Mouse (Mus musculus) cerebellum, postnatal 4 days (tissue): ENCODE measurements around the gene Fam214a.
A peak's percentile ranks its signal among the peaks of the same experiment; 100 is the strongest.

ENCODE experiments used
- DNase-seq, 2 experiments: peaks; one replicate each; pipeline ENCODE4 v3.0.0; 2022; ENCODE audit warnings: low spot score in 2 of 2, mixed read lengths in 1 of 2

The Fam214a gene

DNA sequence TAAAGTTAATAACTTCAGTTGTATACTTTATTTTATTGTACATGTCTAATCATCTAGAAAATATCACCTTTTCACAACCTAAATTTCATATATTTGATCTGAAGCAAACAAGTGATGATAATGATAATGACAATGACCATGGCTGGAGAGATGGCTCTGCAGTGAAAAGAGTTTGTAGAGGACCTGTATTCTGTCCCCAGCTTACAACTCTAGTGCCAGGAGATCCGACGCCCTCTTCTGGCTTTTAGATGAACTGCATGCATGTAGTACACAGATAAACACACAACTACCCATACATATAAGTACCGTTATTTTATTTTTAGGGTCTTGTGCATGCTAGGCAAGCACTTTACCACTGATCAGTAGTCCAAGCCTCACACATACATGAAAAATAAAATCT lies 1.2 kb upstream of the Fam214a start:
- no peak for DNase-seq

DNA sequence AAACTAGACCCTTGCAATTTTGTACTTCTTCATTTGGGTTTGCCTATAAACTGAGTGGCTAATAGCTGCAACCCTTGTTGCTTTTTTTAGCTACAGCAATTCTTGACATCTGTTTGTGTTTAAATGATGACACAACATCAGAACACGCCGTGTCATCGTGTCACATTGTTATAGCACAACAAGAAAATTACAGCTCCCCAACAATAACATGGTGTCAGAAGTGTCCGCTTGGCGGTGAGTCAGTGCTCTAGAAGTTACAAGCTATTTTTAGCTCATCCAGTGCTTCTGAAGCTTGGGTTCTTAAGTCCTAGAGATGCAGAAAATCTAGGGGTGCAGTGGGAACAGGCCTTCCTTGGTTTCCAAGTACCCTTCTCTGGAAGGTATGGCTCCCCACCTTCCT lies 578 bp upstream of the Fam214a start:
- no peak for DNase-seq

DNA sequence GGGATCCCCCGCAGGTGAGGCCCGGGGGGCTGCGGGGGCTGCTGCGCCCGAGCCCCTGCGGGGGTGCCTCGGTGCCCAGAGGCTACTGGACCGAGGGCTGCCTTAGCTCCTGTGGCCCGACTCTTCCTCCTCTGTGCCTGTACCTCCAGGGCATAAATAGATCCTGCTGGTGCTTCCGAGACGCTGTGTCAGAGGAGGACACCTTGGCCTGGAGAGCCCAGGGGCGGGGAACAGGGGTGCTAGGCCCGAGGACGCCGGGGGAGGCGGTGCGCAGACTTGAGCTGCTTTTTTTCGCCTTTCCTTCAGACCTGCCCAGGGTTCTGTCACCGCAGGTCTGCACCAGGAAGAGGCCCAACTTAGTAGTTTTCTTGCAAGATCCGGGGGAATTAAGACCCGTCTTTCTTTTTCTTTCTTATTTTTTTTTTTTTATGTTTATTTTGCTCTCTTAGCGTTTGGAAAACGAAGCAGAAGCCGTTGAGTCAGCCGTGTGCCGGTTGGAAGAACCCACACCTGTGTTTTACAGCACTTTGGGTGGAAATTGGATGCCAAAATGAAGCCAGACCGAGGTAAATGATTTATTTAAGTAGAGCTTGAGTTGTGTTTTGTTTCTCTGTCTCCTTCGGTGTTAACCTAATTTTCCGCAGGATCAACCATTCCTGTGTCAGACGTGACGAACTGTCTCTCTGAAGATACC lies 728 bp downstream of the Fam214a start:
- peak in 1 of 2 experiments; percentile 35 for DNase-seq

DNA sequence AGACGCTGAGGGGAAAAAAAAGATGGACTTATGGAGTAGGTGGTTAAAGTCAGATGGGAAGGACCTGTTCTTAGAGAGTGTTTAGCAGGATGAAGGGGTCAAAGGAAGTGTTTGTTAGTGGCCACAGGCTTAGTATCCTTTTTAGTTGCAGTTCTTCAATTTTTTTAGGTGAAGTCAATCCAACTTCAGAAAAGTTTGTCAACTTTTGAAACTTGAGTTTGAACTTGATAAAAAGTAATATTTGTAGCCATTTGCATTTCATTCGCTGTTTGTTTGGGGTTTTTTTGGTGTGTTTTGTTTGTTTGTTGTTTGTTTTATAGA lies 1.2 kb downstream of the Fam214a start:
- DNase-seq = no peak

DNA sequence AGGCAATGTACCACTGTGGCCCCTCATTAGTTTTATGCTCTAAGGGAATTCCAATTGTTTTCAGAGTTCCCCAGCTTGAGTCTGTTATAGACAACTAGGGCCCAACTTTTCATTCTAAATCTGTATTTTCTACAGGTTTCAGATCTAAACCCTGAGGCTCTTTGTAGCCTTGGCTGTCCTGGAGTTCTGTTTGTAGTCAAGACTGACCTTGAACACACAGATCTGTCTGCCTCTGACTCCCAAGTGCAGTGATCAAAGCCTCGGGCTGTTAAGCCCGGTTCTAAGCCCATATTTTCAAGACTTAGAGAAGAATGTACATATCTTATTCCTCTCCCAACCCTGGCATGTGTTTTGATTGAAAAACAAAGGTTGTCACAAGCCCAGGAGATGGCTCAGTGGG lies 1.7 kb downstream of the Fam214a start:
- no peak for DNase-seq

DNA sequence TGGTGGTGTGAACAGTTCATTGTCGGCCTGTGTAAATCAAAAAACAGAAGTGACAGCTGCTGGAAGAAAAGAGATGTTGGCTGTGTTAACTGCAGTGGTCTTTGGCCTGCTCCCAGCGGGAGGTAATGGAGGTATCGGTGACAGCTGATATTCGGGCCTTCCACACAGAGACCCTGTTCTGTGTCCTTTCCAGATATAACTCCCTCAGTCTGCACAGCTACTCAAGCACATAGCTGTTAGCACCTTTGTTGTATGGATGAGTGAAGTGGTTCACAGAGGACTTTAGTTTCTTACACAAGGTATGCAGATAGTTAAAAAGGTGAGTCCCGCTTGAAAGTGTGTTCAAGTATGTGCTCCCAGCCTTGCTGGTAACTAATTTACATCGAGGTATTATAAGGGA lies 7.9 kb downstream of the Fam214a start:
- DNase-seq = no peak

DNA sequence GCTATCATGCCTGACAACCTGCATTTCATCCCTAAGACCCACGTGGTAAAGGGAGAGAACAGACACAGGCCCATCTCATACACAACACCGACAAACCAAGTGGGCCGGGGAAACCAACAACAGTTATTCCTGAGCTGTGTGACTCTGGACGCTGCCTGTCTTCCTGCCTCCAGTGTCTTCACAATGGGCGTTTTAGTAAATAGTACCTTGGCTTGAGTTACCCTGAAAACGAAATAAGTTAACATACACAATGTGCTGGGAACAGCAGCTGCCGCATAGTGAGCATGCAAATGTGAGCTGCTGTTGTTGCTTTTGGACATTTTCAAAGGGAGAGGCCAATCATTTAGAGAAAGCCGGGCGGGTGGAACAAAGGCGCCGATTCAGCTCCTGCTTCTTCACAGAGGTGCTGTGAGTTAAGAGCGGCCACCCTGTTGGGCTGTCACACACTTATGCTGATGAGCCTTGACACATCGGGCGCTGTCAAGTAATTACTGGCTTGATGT lies 8.4 kb downstream of the Fam214a start:
- no peak for DNase-seq

DNA sequence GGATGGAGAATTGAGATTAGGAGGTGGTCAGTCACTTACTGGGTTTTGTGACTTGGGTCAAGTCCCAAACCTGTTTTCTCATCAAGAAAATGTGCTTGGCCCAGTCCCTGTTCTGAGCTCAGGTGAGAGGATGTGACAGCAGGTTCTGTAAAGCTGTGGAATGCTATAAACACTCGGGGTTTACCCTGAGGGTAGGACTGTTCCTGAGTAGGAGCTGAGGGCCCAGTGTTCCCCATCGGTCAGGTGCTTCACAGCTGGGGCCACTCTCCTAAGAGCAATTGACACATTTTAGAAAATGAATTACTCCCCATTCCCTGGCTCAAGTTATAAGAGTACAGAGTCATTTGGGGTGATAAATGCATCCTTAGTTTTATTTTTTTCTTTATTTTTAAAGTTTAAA lies 11.3 kb downstream of the Fam214a start:
- no peak for DNase-seq

DNA sequence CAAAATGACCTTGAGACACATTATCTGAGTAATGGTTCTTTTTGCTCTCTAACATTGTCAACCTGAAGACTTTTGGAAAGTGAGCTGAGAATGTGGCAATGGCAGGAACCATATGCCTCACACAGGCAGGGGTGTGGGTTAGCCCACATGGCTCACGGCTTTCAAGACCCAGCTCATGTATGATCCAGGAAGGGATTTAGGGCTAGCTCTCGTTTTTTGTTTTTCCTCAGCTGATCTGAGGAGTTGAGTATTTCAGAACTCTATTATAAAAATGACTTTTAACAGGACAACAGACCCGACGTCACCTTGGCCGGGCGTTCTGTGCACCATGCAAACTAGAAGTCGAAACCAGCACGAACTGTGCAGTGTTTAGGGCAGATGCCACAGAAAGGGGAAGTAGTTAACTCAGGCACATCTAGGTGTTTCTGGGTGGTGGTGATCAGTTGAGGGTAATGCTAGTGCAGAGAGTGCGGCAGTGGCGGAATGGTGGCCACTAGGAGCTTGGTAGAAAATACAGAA lies 12.2 kb downstream of the Fam214a start:
- no peak for DNase-seq

DNA sequence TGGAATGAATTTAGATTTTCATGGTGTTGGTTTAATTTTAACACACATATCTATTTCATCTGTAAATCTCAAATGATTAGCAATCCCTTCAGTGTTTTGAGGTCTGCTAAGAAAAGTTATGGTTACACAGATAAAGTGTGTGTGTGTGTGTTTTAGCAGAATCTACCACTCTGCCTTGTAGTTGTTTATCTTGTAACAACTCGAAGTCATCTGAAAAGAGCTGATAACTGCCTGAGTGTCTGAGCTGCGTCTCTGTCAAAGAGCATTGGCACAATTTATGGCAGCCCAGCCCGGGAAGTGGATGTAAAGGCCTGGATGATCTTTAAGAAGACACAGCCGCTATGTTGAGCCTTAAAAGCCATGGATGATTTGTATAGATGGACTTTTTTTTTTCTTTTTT lies 13.5 kb downstream of the Fam214a start:
- no peak for DNase-seq

DNA sequence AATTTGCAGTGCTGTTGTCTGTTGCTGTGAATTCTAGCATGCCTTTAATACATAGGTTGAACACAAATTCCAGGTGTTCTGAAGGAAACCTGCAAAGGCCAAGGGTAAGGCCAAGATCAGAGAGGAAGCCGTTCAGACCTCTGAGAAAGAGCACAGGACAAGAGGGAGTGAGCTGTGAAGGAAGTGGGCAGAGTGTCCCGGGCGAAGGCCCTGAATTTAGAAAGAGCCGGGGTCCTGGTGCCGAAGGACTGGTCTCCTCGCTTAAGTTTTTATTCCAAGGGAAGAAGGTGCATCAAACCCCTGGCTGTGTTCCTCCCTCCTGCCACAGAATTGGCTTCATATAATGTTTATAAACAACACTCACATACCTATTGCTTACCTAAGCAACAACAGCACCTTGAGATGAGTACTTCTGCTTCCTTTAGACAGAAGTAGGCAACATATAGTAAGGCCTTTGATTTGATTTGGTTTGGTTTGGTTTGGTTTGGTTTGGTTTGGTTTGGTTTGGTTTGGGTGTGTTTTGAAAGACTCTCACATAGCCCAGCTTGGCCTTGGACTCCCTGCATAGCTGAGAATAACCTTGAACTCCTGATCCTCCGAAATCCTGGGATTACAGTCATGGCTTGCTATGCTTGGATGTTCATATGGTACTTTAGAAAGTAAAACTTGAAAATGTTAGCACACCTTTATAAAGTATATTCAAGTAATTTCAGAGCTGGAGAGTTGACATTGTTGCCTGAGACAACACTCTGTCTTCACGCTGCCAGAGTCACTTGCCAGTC lies 16.2 kb downstream of the Fam214a start:
- no peak for DNase-seq

DNA sequence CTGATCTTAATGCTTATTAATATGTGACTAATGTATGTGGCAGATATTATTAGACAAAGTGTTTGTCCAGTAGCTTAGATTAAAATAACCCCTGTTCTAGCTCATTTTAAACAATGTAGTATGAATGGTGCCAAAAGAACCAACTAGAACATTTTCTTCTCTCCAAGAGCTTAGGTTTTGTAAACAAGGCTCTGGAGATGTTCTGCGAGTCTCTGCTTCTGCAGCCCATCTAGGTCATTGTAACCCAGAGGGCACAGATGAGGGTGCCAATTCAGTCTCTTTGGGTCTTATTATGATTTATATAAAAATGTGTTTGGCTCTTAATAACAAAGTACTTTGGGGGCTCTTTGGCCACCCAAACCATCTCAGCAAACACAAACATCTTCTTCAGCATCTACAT lies 17.9 kb downstream of the Fam214a start:
- DNase-seq = no peak

DNA sequence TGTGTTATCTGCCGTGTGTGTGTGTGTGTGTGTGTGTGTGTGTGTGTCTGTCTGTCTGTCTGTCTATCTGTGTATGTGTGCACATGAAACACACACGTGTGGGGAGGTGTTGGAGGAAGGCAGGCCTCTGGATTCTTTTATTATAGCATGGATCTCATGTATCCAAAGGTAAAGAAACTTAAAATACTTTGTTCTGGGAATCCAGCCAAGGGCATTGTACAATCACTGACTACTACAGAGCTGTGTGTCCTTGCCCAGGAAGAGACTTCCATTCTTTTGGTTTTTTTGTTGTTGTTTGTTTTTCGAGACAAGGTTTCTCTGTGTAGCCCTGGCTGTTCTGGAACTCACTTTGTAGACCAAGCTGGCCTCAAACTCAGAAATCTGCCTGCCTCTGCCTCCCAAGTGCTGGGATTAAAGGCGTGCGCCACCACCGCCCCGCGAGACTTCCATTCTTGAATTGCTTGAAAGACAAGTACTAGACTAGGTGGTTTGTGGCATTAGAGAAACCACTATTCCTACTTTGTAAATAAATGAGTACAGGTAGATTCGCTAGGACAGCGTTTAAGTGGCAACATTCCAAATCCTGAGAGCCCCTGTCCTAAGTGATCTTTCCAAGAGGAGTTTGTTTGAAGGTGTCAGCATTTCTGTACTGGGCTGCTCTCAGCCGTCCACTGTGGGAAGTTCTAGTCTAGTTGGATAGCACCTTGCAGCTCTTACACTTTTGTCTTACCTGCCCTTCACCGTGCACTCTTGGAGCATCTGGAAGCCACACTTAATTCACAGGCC lies 18.7 kb downstream of the Fam214a start:
- DNase-seq = no peak

DNA sequence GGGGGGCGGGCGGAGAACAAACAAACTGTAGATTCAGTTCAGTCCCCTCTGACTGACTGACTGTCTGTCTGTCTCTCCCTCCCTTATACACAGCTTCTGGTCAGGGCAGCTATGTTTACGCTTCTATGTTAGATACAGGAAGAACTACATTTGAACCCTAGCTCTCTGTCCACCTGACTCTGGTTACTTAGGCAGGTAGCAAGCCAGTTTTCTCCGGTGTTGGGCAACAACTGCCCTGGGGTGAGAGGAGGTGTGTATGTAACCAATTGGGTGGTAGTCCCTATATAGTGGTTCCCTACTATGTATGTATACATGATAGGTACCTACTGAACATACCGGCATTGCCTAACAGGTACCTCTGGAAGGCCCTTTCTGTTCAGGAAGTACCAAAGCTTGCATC lies 20.1 kb downstream of the Fam214a start:
- no peak for DNase-seq

DNA sequence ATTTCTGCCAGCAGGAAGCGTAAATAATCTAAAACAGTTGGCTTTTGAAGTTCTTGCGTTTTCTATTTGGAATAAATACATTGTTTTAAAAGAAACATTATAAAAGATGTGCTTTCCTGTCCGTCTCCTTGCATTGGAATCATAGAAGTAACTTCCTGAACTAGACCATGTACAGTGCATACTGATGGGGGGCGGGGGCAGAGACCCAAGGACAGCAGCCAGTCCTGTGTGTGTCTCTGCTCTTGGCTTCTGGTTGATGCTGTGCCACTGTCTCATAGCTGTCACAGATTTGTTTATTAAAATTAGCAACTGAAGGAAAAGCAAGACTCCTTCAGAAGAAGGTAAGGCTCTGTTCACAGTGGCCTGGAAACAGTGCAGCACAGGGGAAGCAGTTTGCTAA lies 20.5 kb downstream of the Fam214a start:
- DNase-seq = no peak

DNA sequence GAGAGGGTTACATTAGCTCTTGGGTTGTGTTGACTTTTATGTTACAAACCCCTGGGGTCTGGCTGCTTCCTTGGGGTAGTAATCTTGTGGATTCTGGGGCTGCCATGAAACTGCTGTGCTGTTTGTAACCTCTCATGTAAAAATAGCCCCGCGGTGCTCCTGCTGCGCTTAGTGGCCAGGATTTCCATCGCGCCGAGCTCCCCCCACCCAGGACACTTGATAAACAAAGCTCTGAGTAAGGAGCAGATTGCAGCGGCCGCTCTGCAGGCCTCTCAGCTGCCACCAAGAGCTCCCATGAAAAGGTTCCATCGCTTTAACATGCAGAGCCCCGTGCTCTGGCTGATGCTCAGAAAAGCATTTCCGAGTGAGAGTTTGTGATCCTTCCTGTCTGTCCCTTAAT lies 22.1 kb downstream of the Fam214a start:
- peak in 1 of 2 experiments; percentile 14 for DNase-seq

DNA sequence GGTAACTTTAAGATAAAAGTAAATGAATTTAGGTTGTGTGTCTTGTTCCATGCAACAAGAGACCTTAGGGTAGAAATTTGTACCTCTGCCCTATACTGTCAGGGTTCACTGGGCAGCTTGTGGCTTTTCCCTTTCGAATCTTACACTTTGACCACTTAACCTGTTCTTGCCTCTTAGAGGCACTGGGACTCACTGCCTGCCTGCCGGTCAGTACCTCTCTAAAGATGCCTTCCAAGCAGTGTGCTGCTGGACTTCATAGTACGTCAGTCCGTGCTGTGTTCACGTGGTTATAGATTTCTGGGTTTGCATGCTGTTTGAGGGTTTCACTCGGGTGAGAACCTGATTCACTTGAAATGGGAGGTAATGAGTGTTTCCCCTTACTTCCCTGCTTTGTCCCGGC lies 22.7 kb downstream of the Fam214a start:
- no peak for DNase-seq

DNA sequence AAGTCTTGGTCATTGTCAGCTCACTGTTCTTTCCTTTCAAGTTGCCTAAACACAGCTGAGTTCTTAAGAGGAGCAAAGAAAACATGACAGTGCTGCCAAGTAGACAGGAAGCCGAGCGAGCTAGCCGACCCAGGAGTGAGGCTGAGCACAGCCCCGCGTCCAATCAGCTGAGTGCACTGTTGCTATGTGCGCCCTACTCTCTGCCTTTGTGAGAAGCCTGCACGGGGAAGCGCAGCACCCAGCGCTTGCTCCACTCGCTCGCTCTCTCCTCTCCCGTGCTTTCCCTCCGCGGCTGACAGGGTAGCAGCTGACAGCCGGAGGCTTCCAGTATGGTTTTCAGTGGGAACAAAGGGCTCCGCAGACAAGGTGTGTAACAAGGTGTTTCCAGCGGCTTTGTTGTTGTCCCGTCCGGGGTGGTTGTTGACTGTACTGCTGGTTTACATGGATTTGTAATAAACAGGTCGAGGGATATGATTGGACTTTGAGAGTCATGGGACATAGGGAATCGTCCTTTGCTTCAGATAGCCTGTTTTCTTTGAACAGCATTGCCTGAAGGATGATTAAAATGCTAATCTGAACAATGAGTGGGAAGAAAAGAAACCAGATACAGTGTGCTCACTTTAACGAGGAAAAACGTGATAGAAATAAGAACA lies 23.4 kb downstream of the Fam214a start:
- DNase-seq = peak; percentile 65 to 82

DNA sequence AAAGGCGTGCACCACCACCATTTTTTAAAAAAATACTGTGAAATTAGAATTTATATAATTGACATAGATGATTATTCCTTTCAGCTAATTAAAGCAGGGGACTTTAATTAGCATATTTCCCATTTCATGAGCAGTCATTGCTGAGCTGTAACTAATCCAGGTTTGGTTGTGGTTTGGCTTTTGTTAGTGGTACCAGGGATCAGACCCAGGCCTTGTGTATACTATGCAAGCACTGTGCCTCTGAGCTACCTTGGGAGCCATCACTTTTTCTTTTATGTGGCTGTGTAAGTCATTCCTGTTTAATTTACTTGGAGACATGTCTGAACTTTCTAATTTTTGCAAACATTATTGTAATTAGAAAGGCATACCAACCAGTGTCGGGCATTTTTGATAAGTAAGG lies 24.6 kb downstream of the Fam214a start:
- no peak for DNase-seq

DNA sequence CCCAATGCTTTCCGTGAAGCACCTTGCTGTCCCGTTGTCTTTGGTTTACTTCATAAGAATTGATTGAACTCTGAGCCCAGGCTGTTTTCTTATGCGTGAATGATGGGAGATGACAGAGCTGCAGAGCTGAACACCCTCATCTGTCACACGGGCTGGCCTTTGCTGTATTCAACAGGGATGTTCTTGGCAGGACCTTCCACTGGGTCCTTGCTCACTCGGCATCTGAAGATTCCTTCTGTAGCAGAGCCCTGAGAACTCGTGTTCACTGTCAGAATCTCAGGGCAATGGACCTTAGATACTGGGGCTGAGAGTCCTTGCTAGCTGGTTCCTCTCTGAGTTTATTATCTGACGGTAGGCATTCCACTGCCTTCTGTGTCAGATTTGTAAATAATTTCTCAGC lies 25.3 kb downstream of the Fam214a start:
- DNase-seq = no peak

DNA sequence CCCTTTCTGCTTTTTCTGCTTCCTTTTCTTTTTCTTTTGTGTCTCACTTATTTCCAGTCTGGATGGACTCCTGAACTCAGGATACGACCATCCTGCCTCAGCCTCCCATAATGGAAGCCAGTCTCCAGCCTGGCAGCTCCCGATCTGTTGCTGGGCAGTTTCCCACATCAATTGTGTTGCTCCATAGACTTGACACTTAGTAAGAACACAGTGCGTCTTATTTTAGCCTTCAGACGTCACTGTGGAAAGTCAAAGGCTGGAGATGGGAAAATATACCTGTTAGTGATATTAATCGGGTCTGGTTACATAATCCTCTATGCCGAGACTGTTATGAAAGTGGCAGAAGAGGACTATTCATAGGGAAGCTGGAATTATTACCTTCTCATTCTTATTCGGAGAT lies 26.2 kb downstream of the Fam214a start:
- no peak for DNase-seq

DNA sequence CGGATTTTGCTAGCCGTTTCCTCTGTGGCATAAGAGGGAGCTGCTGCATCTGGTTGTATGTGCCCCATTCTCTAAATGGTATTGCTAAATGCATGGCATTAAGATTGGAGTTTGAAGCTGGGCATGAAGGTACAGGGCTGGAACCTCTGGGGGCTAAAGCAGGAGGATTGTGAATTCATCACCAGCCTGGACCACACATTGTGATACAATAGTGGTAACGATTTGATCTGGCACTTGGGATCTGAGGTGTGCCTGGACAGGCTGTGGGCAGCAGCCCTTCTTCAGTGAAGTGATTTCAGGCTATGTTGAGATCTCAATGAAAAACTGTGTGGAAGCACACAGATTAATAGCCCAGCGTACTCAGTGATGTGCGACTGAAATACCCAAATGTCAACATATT lies 26.7 kb downstream of the Fam214a start:
- DNase-seq = no peak
